In genomic region chr11:121006184-121006583, GRCm38 (mm10) we compare ENCODE assay signal across 47 mouse cellular contexts. TPM values are rescaled to one million over a fixed set of nuclear protein-coding genes. Genes with fewer than 3 reads are reported as not detected.
"Had no signal": no experiment of that assay in that cellular context is flagged by ENCODE, and none has a peak within 500 bp of the region (broad histone marks: within the 10 kb centered on the region; RNA-seq: fewer than 3 reads in every experiment).

No protein-coding gene starts in this region.

- H3K27ac ChIP-seq: heart, embryonic 13.5 days; heart, embryonic 15.5 days; hindbrain, embryonic 10.5 days; hindbrain, embryonic 12.5 days; hindbrain, embryonic 13.5 days; hindbrain, embryonic 14.5 days; hindbrain, embryonic 15.5 days; hindbrain, postnatal 0 days; intestine, embryonic 15.5 days; kidney, embryonic 15.5 days; kidney, postnatal 0 days; layer of hippocampus, adult 2 months; left cerebral cortex, adult 2 months had no signal

- H3K4me3 ChIP-seq: heart, embryonic 12.5 days; heart, embryonic 13.5 days; heart, embryonic 15.5 days; hindbrain, embryonic 10.5 days; hindbrain, embryonic 12.5 days; hindbrain, embryonic 13.5 days; hindbrain, embryonic 15.5 days; intestine, embryonic 15.5 days; kidney, embryonic 15.5 days; layer of hippocampus, adult 2 months; left cerebral cortex, adult 2 months had no signal

- H3K9me3 ChIP-seq: heart, embryonic 12.5 days; heart, embryonic 13.5 days; heart, embryonic 15.5 days; hindbrain, embryonic 10.5 days; hindbrain, embryonic 12.5 days; hindbrain, embryonic 13.5 days; hindbrain, embryonic 15.5 days; intestine, embryonic 15.5 days; kidney, embryonic 15.5 days had no signal

- DNase-seq: heart, postnatal 10 days; heart, postnatal 14 days; heart, postnatal 36 days; heart, postnatal 4 days; kidney, adult 11 months; kidney, adult 18-20 months; kidney, adult 2 months; kidney, adult 8-10 months; kidney, adult 9 months; kidney, postnatal 10 days; kidney, postnatal 14 days; kidney, postnatal 25 days; kidney, postnatal 36 days; kidney, postnatal 4 days; layer of hippocampus, adult 9-11 months; layer of hippocampus, postnatal 36 days had no signal

- H3K9ac ChIP-seq: heart, embryonic 12.5 days; heart, embryonic 13.5 days; heart, embryonic 15.5 days; hindbrain, embryonic 12.5 days; hindbrain, embryonic 13.5 days; hindbrain, embryonic 14.5 days; hindbrain, embryonic 15.5 days; intestine, embryonic 15.5 days; kidney, embryonic 15.5 days had no signal

- H3K36me3 ChIP-seq: heart, embryonic 12.5 days; heart, embryonic 13.5 days; heart, embryonic 15.5 days; hindbrain, embryonic 10.5 days; hindbrain, embryonic 12.5 days; hindbrain, embryonic 13.5 days; hindbrain, embryonic 15.5 days; intestine, embryonic 15.5 days; kidney, embryonic 15.5 days had no signal

- H3K4me1 ChIP-seq: hindbrain, embryonic 10.5 days; hindbrain, embryonic 13.5 days; hindbrain, embryonic 15.5 days; intestine, embryonic 15.5 days had no signal

- H3K27me3 ChIP-seq: heart, embryonic 12.5 days; heart, embryonic 15.5 days; hindbrain, embryonic 12.5 days; hindbrain, embryonic 13.5 days; hindbrain, embryonic 15.5 days; intestine, embryonic 15.5 days; kidney, embryonic 15.5 days had no signal

- ATAC-seq: hindbrain, embryonic 16.5 days; hindbrain, postnatal 0 days; inflammation-experienced regulatory T-cells, adult 6 months; intestine, embryonic 15.5 days; intestine, embryonic 16.5 days; intestine, postnatal 0 days had no signal

- H3K4me2 ChIP-seq: heart, embryonic 11.5 days; heart, embryonic 12.5 days; heart, embryonic 13.5 days; heart, embryonic 15.5 days; hindbrain, embryonic 12.5 days; hindbrain, embryonic 13.5 days; hindbrain, embryonic 14.5 days; hindbrain, embryonic 15.5 days; intestine, embryonic 15.5 days; kidney, embryonic 15.5 days had no signal

RNA-seq across cellular contexts. Expression of gene Cd7, which starts 33.0 kb away (rescaled TPM):
- total RNA-seq: hindbrain, postnatal 0 days; layer of hippocampus, adult 18-20 months; layer of hippocampus, adult 2 months; layer of hippocampus, adult 8-10 months; layer of hippocampus, postnatal 10 days; layer of hippocampus, postnatal 14 days; layer of hippocampus, postnatal 25 days; layer of hippocampus, postnatal 36 days had no signal
- polyA plus RNA-seq: heart, embryonic 11.5 days; heart, embryonic 12.5 days; heart, embryonic 14.5 days; heart, postnatal 0 days; hindbrain, embryonic 10.5 days; hindbrain, embryonic 11.5 days; hindbrain, embryonic 12.5 days; hindbrain, embryonic 13.5 days; hindbrain, embryonic 15.5 days; hindbrain, embryonic 16.5 days; hindbrain, postnatal 0 days; kidney, embryonic 14.5 days had no signal

RNA-seq across cellular contexts. Expression of gene Sectm1b, which starts 57.2 kb away (rescaled TPM):
- total RNA-seq: heart, postnatal 10 days; heart, postnatal 14 days; heart, postnatal 25 days; heart, postnatal 36 days; heart, postnatal 4 days; hematopoietic stem cell, adult 5-6 weeks; hindbrain, postnatal 0 days; layer of hippocampus, adult 18-20 months; layer of hippocampus, adult 2 months; layer of hippocampus, adult 8-10 months; layer of hippocampus, postnatal 10 days; layer of hippocampus, postnatal 14 days; layer of hippocampus, postnatal 25 days; layer of hippocampus, postnatal 36 days; left cerebral cortex, adult 18-20 months; left cerebral cortex, adult 2 months had no signal
- polyA plus RNA-seq: heart, embryonic 11.5 days; heart, embryonic 12.5 days; heart, embryonic 13.5 days; heart, embryonic 14.5 days; heart, embryonic 15.5 days; hindbrain, embryonic 10.5 days; hindbrain, embryonic 11.5 days; hindbrain, embryonic 12.5 days; hindbrain, embryonic 13.5 days; hindbrain, embryonic 14.5 days; hindbrain, embryonic 15.5 days; hindbrain, embryonic 16.5 days; hindbrain, postnatal 0 days; inflammation-experienced regulatory T-cells, adult 6 months; kidney, embryonic 14.5 days had no signal
